Mouse (Mus musculus) liver, adult (tissue): ENCODE measurements around the gene Eno3.

ENCODE experiments used
- GATA4 ChIP-seq: IDR thresholded peaks from 2 replicates; pipeline ENCODE4 v1.6.1; 2014; ENCODE audit warnings: mild to moderate bottlenecking, low read length; ENCODE audit not compliant: insufficient replicate concordance

Eno3 gene

DNA sequence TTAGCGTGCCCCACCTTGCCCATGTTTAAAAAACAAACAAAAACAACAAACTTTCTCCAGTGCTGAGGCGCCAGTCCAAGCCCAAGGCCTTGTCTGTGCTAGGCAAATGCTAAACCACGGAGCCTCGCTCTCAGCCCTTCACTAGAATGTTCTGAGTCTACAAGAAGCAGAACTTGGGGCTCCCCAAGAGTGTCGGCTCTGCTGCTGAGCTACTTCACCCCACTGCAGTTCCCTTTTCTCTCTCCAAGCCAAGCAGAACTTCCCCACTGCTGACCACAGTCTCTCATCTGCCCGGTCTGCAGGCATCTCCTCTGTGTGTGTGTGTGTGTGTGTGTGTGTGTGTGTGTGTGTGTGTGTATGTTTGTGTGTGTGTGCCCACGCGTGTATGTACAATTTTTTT, 22.9 kb downstream of the Eno3 start:
- no peak for TF ChIP-seq GATA4

DNA sequence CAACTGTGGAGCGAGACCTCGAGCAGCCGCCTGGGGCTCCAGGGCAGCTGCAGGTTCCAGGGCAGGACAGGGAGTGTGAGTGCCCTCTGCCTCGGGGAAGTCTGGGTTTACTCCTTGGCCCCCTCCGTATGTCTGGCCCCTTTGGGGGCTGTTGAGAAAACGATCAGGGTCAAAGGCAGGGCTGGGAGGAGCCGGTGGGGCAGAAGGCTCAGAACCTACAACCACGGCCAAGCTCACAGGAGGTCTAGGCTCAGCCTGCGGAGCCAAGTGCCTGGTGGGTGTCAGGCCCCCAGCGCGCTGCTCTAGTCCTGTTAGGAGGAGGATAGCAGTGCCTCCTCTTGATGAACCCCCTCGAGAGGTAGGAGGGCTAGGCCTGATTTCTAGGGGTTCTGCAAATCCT, 24.2 kb downstream of the Eno3 start:
- no peak for TF ChIP-seq GATA4

DNA sequence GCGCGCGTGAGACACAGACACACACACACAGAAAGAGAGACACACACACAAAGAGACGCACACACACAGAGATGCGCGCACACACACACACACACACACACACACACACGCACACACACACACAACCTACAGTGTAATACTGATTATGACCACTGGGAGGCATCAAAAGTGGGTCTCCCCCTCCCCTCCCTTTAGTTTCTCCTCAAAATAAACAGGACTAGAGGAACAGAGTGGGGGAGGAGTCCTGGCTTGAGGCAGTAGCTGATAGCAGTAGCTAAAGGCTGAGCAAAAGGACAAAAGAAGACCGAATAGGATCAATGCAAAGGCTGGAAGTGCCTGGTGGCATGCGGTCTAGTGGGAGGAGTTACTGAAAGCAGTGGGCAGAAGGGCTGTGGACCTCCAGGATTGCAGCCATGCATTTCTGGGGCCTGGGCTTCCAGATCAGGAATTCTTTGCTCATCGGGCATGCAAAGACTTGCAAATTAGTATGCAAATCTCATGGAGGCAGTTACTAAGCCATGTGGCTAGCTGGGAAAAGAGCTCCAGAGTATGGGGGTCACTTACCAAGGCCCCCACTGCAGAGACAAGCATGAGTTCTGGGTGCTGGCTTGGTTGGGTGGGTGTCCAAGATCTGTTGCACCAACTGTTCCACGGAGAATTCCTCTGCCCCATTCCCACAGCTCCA, 25.0 kb downstream of the Eno3 start:
- no peak for TF ChIP-seq GATA4

DNA sequence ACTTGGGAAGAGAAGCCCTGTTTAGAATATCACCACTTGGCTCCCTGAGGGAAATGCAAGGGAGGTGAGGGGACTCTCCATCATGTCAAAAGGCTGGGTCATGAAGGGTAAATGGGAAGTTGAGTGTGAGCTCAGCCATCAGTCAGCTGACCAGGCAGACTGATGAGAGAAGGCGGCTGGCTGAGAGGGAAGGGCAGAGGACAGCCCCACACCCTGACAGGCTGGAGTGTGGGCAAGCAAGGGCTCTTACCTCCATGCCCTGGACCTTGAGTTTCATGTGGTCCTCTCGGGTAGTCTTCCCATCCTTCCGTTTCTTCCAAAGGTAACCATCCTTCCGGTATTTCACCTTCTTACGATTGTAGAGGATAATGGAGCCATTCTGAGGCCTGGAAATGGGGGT, 26.6 kb downstream of the Eno3 start:
- TF ChIP-seq GATA4: no peak

DNA sequence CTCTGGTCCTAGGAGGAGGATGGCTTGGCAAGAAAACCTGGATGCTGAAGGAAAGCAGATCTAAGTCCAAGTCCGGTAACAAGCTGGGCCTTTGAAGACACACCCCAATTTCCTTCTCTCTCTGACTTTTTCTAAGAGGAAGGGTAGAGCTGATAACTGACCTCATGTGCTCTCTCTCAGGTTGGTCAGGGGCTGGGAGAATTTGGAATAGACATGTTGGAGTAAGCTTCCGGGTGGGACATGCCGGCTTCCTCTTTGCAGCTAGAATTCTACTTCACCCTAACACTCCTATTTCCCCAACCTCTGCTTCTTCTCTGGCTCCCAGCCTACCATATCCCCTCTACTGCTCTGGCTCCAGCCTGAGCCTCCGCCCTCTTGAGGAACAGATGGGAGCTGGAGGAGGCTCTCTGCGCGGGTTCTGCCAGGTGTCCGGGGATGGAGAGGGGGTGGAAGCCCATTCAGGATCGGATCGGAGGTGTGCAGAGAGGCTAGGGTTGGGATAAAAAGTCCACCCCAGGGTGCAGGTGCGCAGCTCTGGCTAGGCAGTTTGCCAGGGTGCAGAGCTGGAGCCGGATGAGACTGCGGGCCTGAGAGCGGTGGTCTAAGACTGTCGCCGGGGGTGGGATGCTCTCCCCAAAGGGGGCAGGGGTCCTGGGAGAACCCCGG, 30.0 kb downstream of the Eno3 start:
- TF ChIP-seq GATA4: no peak

DNA sequence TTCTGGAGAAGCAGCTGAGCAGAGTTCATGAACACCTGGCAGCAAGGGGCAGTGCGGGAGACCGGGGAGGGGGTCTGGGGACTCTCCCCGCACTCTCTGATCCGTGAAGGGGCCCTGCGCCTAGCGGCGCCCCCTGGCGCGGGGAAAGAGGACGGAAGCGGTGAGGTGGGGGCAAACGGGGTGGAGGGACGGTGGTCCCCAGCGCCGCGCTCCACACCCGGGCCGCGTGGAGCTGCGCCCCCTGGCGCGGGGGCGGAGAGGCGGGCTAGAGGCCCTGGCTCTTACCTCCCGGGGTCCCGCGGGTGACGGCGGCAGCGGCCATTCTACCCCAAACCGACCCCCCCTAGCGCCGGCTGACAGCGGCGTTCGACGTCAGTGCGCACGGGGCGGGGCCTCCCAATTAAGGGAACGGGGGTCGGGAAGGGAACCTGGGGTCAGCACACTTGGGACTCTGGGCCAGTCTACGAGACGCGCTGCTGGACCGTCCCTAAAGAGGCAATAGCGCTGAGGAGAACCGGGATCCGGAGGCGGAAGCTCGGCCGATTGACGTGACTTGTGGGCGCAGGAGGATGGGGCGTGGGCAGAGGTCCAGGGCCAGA, 30.7 kb downstream of the Eno3 start, which contains the start of gene Camta2:
Camta2 (minus strand) TSS at position 505 of the 599 bp plus-strand sequence.
- no peak for TF ChIP-seq GATA4

DNA sequence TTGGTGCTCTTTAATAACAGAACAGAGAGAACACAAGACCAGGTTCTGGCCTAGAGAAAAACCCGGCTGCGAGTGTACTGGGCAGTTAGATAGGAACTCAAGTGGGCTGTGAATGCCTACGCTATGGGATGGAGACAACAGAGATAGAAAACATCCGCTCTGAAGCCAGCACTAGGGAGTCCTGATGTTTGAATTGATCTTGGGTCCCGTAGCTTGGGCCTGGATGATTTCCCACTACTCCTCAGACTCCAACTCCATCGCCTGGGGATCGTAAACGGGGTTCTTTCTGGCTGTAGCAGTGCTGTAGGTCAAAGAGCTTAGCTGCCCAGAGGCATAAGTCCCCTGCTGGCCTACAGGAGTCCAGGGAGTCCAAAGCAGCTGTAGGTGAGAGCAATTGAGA, 31.4 kb downstream of the Eno3 start:
- TF ChIP-seq GATA4: no peak

DNA sequence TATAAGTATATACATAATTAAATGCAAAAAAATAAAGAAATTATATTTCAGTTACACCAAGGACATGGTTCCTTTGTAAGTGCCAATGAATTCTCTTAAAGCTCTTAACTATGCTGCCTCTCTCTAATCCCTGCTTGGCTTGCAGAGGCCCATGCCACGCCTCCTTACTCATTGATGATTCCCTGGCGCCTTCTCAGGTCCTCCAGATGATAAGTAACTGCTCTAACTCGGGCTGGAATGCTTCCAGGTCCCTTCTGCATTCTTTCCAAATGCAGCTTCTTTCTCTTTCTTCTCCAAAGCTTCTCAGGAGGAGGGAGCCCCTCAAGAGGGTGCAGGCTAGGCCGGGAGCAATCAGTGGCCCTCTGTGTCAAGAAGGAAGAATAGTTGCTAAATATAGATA, 32.6 kb downstream of the Eno3 start:
- no peak for TF ChIP-seq GATA4

DNA sequence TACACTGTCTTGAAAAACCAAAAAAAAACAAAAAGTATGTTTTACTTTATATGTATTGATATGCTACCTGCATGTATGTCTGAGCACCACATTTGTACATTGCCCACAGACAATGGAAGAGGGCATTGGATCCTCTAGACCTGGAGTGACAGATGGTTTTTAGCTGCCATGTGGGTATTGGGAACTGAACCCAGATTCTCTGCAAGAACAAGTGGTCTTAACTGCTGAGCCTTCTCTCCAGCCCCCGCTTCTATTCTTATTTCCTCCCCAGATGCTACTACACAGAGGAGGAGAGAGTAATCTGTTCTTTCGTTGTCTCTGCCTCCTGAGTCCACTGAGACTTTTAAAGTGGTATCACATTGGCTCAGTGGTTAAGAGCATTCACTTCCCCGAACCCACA, 36.5 kb downstream of the Eno3 start:
- TF ChIP-seq GATA4: no peak

DNA sequence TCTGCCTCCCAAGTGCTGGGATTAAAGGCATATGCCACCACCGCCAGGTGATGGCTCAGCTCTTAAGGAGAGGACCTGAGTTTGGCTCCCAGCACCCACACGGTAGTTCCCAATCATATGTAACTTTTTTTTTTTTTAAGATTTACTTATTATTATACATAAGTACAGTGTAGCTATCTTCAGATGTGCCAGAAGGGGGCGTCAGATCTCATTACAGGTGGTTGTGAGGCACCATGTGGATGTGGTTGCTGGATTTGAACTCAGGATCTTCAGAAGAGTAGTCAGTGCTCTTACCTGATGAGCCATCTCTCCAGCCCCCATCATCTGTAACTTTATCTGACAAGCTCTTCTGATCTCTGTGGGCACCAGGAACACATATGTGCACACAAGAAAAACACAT, 40.4 kb downstream of the Eno3 start:
- no peak for TF ChIP-seq GATA4

DNA sequence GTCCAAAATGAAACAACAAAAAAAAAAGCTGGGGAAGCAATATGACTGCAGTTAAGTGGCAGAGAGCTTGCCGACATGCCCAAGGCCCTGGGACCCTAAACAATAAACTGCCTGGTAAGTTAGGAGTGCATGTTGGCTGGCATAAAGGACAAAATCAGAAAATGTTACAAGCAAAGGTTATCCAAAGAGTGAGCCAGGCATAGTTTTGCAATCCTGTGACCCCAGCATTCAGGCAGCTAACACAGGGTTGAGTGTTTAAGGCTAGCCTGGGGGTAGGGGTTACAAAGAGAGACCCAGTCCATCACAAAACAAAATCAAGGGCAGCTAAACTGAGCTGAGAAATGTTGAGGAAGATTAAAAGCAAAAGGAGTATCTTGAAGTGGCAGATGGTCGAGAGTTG, 42.0 kb downstream of the Eno3 start:
- TF ChIP-seq GATA4: no peak

DNA sequence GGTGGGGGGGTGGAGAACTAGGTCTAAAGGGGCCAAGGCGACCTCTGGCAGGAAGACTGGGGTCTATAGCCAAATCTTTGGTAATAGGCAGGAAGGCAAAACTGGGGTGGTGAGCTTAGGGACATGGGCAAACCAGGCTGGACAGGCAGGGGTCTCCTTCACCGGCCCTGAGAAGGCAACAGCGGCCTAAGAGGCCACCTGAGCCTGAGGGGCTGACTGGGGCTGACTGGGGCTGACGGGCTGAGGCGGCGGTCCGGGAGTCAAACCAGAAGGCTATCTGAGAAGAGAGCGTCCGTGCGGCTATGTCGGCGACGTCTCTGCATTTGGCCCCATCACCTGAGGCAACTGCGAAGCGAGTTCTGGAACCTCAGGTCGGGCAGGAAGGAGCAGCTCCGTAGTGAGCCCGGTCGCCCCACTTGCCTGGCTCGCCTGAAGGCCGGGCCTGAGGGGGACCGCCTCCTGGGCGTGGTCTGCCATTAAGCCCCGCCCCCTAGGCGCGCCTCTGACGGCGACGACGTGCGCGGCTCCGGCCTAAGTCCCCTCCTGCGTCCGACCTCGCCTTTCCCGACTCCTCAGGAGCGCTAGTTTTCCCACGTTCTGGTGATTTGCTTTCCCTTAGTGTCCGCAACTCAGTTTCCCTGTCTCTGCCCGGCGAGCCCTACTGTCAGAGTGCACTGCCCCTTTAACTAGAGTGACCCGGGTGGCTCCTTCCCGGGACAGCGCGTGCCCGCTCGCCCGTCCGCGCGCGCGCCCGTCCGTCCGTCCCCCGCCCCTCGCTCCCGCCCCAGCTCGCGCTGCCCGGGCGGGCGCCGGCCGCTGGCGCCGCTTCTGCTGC, 42.9 kb downstream of the Eno3 start, which contains the start of the genes Inca1 and Kif1c:
Inca1 (minus strand) TSS at position 434 of the 835 bp plus-strand sequence.
Kif1c (plus strand) TSS at position 827 of the 835 bp plus-strand sequence.
- no peak for TF ChIP-seq GATA4

DNA sequence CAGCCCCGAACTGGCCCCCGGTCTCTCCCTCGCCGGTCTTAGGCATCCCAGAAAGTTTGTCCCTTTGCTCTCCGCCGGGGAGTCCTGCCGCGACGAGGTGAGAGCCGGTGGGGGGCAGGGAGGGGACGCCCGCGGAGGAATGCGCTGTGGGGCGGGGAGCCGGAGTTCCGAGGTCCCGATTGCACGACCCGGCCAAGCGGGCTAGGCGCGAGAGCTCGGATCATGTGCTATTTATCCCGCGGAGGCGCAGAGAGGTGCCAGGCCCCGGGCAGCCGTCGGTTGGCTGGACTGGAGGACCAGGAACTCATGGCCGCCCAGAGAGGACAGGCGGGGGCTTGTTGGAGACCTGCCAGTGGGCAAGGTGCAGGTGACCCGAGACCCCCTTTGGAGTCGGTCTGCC, 43.6 kb downstream of the Eno3 start:
- TF ChIP-seq GATA4: no peak; the same call in 1 of the 2 replicates

DNA sequence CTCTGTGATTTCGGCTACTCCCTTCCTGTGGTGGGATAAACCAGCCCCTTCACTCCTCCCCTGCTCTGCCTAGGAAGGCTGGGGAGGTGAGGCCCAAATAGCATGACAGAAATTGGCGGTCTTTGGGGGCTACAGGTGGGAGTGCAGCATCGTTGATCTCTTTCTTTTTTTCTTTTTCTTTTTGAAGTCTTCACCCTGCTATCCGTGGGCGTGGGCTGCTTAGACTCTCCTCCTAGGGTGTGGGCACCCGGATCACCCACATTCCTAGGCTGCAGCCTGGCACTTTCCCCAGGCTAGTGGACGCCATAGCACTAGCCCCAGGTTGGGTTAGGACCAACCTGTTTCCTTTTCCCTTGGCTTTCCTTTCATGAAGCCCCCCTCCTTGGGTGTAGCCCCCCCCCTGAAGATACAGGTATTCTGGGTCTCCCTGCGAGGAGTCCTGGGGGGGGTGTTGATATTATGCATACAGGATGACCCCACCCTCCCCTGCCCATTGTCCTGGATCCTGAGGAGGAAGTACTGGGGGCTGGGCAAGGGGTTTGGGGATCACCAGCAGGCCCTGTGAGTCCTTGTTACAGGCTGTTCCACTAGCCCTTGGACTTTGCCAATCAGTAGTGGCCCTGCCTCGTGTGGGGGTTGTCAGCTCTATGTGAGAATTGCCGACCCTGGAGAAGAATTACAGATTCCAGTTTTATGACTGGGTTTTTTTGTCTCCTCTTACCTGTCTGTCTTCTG, 44.4 kb downstream of the Eno3 start:
- TF ChIP-seq GATA4: no peak
